ENCODE assay signal across 13 mouse cellular contexts in genomic region chr17:26046253-26046997, GRCm38 (mm10). TPM values are rescaled to one million over a fixed set of nuclear protein-coding genes. Genes with fewer than 3 reads are reported as not detected.
DNase-seq lines count a peak whose midpoint lies in the region; ATAC-seq and TF ChIP-seq lines count a peak whose summit lies in the region.
"Had no signal": no experiment of that assay in that cellular context is flagged by ENCODE, and none has a peak within 500 bp of the region (broad histone marks: within the 10 kb centered on the region; RNA-seq: fewer than 3 reads in every experiment).

No protein-coding gene starts in this region.

- no peak overlapping the region for H3K9ac ChIP-seq in heart, adult 2 months (ENCODE audit: low read depth, low read length)
- H3K9ac ChIP-seq in lung, embryonic 15.5 days: no peak overlapping the region
- H3K9ac ChIP-seq: embryonic facial prominence, embryonic 15.5 days; hindbrain, embryonic 15.5 days; liver, embryonic 14.5 days; midbrain, embryonic 12.5 days had no signal

- H3K79me2 ChIP-seq in heart, adult 2 months (replicated peaks; ENCODE audit: control insufficient read depth, insufficient read depth, low read length): peaks cover 3% of the 10 kb centered on the region; the same call in 1 of the 2 replicates

- no peak for ATAC-seq in lung, embryonic 15.5 days (ENCODE audit: borderline replicate concordance, extremely low read depth, low FRiP score, low TSS enrichment)

- H3K27me3 ChIP-seq in heart, adult 2 months (ENCODE audit: control insufficient read depth, insufficient read depth, low read length): no peaks in the 10 kb centered on the region
- no peaks in the 10 kb centered on the region for H3K27me3 ChIP-seq in lung, embryonic 15.5 days
- no peaks in the 10 kb centered on the region for H3K27me3 ChIP-seq in cerebellum, adult 2 months (ENCODE audit: control insufficient read depth, insufficient read depth, low read length)
- H3K27me3 ChIP-seq: embryonic facial prominence, embryonic 15.5 days; hindbrain, embryonic 15.5 days; midbrain, embryonic 12.5 days had no signal

- 59% methylated on average over 10 of the region's 10 CpGs for WGBS in heart, adult 2 months
- WGBS in lung, embryonic 15.5 days: 53% methylated on average over 10 of the region's 10 CpGs
- 13% methylated on average over 10 of the region's 10 CpGs for WGBS in cerebellum, adult 2 months

- peak; percentile 24 to 34 for DNase-seq in heart, adult 18-20 months
- no peak for DNase-seq in heart, adult 2 months
- no peak for DNase-seq in lung, postnatal 10 days
- DNase-seq in cerebellum, adult 2 months: peak; percentile 67 to 80
- peak; percentile 51 for DNase-seq in layer of hippocampus, adult 9-11 months
- DNase-seq in adrenal gland, postnatal 10 days: no peak
- DNase-seq: kidney, adult 9 months had no signal

- H3K27ac ChIP-seq in heart, adult 2 months: no peak overlapping the region
- 0 out of 2 replicates have a peak overlapping the region, but pooled peaks have one; percentile 1 for H3K27ac ChIP-seq in lung, embryonic 15.5 days
- H3K27ac ChIP-seq in cerebellum, adult 2 months (ENCODE audit: insufficient read depth, low read length): peak overlapping the region; percentile 82
- H3K27ac ChIP-seq: embryonic facial prominence, embryonic 15.5 days; limb, embryonic 10.5 days; liver, embryonic 14.5 days had no signal

- peaks cover 5% of the 10 kb centered on the region for H3K4me1 ChIP-seq in heart, adult 2 months (ENCODE audit: control insufficient read depth, insufficient read depth, low read length)
- H3K4me1 ChIP-seq in lung, embryonic 15.5 days: peaks cover 18% of the 10 kb centered on the region
- H3K4me1 ChIP-seq in cerebellum, adult 2 months (ENCODE audit: control insufficient read depth, insufficient read depth, low read length): peaks cover 39% of the 10 kb centered on the region
- H3K4me1 ChIP-seq: limb, embryonic 10.5 days had no signal

- H3K4me3 ChIP-seq in heart, adult 2 months: no peak overlapping the region
- no peak overlapping the region for H3K4me3 ChIP-seq in lung, embryonic 15.5 days
- no peak overlapping the region for H3K4me3 ChIP-seq in cerebellum, adult 2 months (replicated peaks; ENCODE audit: insufficient read depth, low read depth, low read length)
- H3K4me3 ChIP-seq: embryonic facial prominence, embryonic 15.5 days; hindbrain, embryonic 15.5 days; limb, embryonic 10.5 days; midbrain, embryonic 12.5 days had no signal

- no peak for TF ChIP-seq POLR2A in heart, adult 2 months (IDR thresholded peaks at IDR 0.05; ENCODE audit: insufficient read depth, low read depth, low read length)
- no peak for TF ChIP-seq POLR2A in cerebellum, adult 2 months (IDR thresholded peaks at IDR 0.05; ENCODE audit: borderline replicate concordance, insufficient read depth, low read length)

- H3K9me3 ChIP-seq in lung, embryonic 15.5 days: no peaks in the 10 kb centered on the region
- H3K9me3 ChIP-seq: embryonic facial prominence, embryonic 15.5 days; hindbrain, embryonic 15.5 days; limb, embryonic 10.5 days; midbrain, embryonic 12.5 days had no signal

- H3K36me3 ChIP-seq in heart, adult 2 months (ENCODE audit: control insufficient read depth, insufficient read depth, low read length): no peaks in the 10 kb centered on the region
- no peaks in the 10 kb centered on the region for H3K36me3 ChIP-seq in lung, embryonic 15.5 days
- H3K36me3 ChIP-seq: hindbrain, embryonic 15.5 days had no signal

- H3K4me2 ChIP-seq in lung, embryonic 15.5 days: no peak overlapping the region
- H3K4me2 ChIP-seq: embryonic facial prominence, embryonic 15.5 days; hindbrain, embryonic 15.5 days; midbrain, embryonic 12.5 days had no signal

- TF ChIP-seq EP300 in heart, adult 2 months (IDR thresholded peaks at IDR 0.05; ENCODE audit: insufficient read depth, low read depth, low read length): no peak

- TF ChIP-seq CTCF in heart, adult 2 months (IDR thresholded peaks at IDR 0.05): no peak
- TF ChIP-seq CTCF in cerebellum, adult 2 months (IDR thresholded peaks at IDR 0.05; ENCODE audit: borderline replicate concordance, insufficient read depth, low read depth, low read length): no peak

- intact Hi-C loops in heart, adult 2 months (cut with DNase I): no loop called here

RNA-seq across cellular contexts. Expression of gene Rab11fip3, which starts 22.9 kb away (rescaled TPM):
- 10 to 100 TPM; 30.6 to 30.7 TPM for total RNA-seq in heart, adult 18-20 months (2021)
- 10 to 100 TPM; 29.7 to 30.5 TPM for total RNA-seq in heart, adult 2 months (2021)
- polyA plus RNA-seq in heart, adult 2 months (2012; rRNA removed): 29.3 and 33.1 TPM in 2 replicates
- 12.3 and 13.5 TPM in 2 replicates for polyA plus RNA-seq in lung, embryonic 15.5 days (2015; fragmentation: Nextera tagmentation; extraction: Ambion mirVana)
- polyA plus RNA-seq in cerebellum, adult 2 months (2012; rRNA removed): 81.8 and 82.9 TPM in 2 replicates
- total RNA-seq in adrenal gland, postnatal 10 days (2021): 10 to 100 TPM; 15.3 to 23.8 TPM

RNA-seq across cellular contexts. Expression of gene Decr2, which starts 43.7 kb away (rescaled TPM):
- 10 to 100 TPM; 11.9 to 12.8 TPM for total RNA-seq in heart, adult 18-20 months (2021)
- total RNA-seq in heart, adult 2 months (2021): 1 to 10 TPM; 9.2 to 9.5 TPM
- 13.9 and 23.3 TPM in 2 replicates for polyA plus RNA-seq in heart, adult 2 months (2012; rRNA removed)
- polyA plus RNA-seq in lung, embryonic 15.5 days (2015; fragmentation: Nextera tagmentation; extraction: Ambion mirVana): 32.3 and 34.0 TPM in 2 replicates
- 39.5 and 41.3 TPM in 2 replicates for polyA plus RNA-seq in cerebellum, adult 2 months (2012; rRNA removed)
- total RNA-seq in adrenal gland, postnatal 10 days (2021): 10 to 100 TPM; 50.4 to 63.7 TPM

RNA-seq across cellular contexts. Expression of gene Nme4, which starts 49.0 kb away (rescaled TPM):
- total RNA-seq in heart, adult 18-20 months (2021): 1 to 10 TPM; 4.7 to 5.1 TPM
- 1 to 10 TPM; 3.7 to 4.4 TPM for total RNA-seq in heart, adult 2 months (2021)
- polyA plus RNA-seq in heart, adult 2 months (2012; rRNA removed): 13.8 and 21.4 TPM in 2 replicates
- 85.0 and 92.3 TPM in 2 replicates for polyA plus RNA-seq in lung, embryonic 15.5 days (2015; fragmentation: Nextera tagmentation; extraction: Ambion mirVana)
- 6.2 and 6.7 TPM in 2 replicates for polyA plus RNA-seq in cerebellum, adult 2 months (2012; rRNA removed)
- total RNA-seq in adrenal gland, postnatal 10 days (2021): 1 to 10 TPM; 4.5 to 6.5 TPM

Comparison
In these comparisons a context has a peak if more than half of its experiments do, and no peak if none do; other contexts are left out.
1. DNase-seq: peak in heart, adult 18-20 months (2 of 2), cerebellum, adult 2 months (2 of 2) and layer of hippocampus, adult 9-11 months (single experiment); none in heart, adult 2 months (0 of 2), lung, postnatal 10 days (single experiment) and adrenal gland, postnatal 10 days (single experiment).